Mouse (Mus musculus) ES-E14 (cell line): ENCODE measurements around the gene Gm47969. TPM values are rescaled to one million over a fixed set of nuclear protein-coding genes. Genes with fewer than 3 reads are reported as not detected.

Experiments
- DNase-seq: peaks from one replicate; pipeline ENCODE4 v3.0.0-alpha.2; 2013; ENCODE audit warnings: low read depth, low spot score
- H3K27ac ChIP-seq: 2 replicates; pipeline ENCODE4 v1.5.1; 2012; ENCODE audit warnings: low read depth, mild to moderate bottlenecking, low read length, moderate library complexity, mixed read lengths; ENCODE audit not compliant: poor library complexity, insufficient read depth, severe bottlenecking
- H3K36me3 ChIP-seq: 2 replicates; pipeline ENCODE4 v1.6.1; 2012; ENCODE audit warnings: mild to moderate bottlenecking, low read length, moderate library complexity, mixed read lengths; ENCODE audit not compliant: control insufficient read depth, poor library complexity, insufficient read depth, severe bottlenecking
- H3K4me1 ChIP-seq, 2 experiments: fragments of 150-350 bp in 1 of 2; sonication (generic) in 1 of 2; 2 replicates each; pipeline ENCODE4 v1.6.1; 2012; ENCODE audit warnings: low read length in 2 of 2, mild to moderate bottlenecking in 1 of 2, mixed read lengths in 1 of 2; ENCODE audit not compliant: control insufficient read depth in 2 of 2, insufficient read depth in 2 of 2, poor library complexity in 1 of 2
- H3K4me3 ChIP-seq, 2 experiments: fragments of 150-350 bp in 1 of 2; sonication (generic) in 1 of 2; 2 replicates each; pipeline ENCODE4 v1.5.1; 2012; ENCODE audit warnings: low read length in 2 of 2, low read depth in 1 of 2, mild to moderate bottlenecking in 1 of 2, mixed read lengths in 1 of 2; ENCODE audit not compliant: insufficient read depth in 1 of 2, poor library complexity in 1 of 2, severe bottlenecking in 1 of 2
- H3K9ac ChIP-seq: 2 replicates; pipeline ENCODE4 v1.6.1; 2012; ENCODE audit warnings: low read depth, mild to moderate bottlenecking, low read length, mixed read lengths; ENCODE audit not compliant: poor library complexity, insufficient read depth, severe bottlenecking
- H3K9me3 ChIP-seq: fragments of 150-350 bp; sonication (generic); 2 replicates; pipeline ENCODE4 v1.6.1; 2012; ENCODE audit warnings: low read depth, mild to moderate bottlenecking, low read length; ENCODE audit not compliant: control insufficient read depth, insufficient read depth
- CHD2 ChIP-seq: IDR thresholded peaks from 2 replicates; pipeline ENCODE4 v1.6.1; 2014; ENCODE audit warnings: mild to moderate bottlenecking, low read depth, low read length, inconsistent platforms
- HCFC1 ChIP-seq: IDR thresholded peaks from 2 replicates; pipeline ENCODE4 v1.6.1; 2012; ENCODE audit warnings: low read length, inconsistent platforms, borderline replicate concordance; ENCODE audit not compliant: insufficient read depth
- MAFK ChIP-seq: IDR thresholded peaks from 2 replicates; pipeline ENCODE4 v1.6.1; 2014; ENCODE audit warnings: mild to moderate bottlenecking, low read depth, low read length, inconsistent platforms; ENCODE audit not compliant: insufficient read depth
- ZC3H11A ChIP-seq: IDR thresholded peaks from 2 replicates; pipeline ENCODE4 v1.6.1; 2012; ENCODE audit warnings: low read depth, mild to moderate bottlenecking, inconsistent platforms, low read length, borderline replicate concordance
- ZNF384 ChIP-seq: IDR thresholded peaks from 2 replicates; pipeline ENCODE4 v1.6.1; 2012; ENCODE audit warnings: low read depth, low read length, inconsistent platforms
- in situ Hi-C, 2 experiments: fragments of 600-800 bp; cut with MboI; formaldehyde crosslinking; loops; one replicate each; pipeline ENCODE4 v1.15.1; 2025; ENCODE audit warnings: low sequenced_read_pairs in 2 of 2, inconsistent platforms in 1 of 2; ENCODE audit not compliant: unreplicated experiment in 2 of 2
- total RNA-seq: library from RNA; depleted of rRNA; stranded (reverse); fragments of 300-350 nt; gene quantifications from 2 replicates; pipeline ENCODE4 v1.2.3, GENCODE M21; 2012

The Gm47969 gene
- total RNA-seq, 1 experiment = 0.22 TPM

GRCm38 (mm10) chr1:83067205-83067604 is 22.5 kb downstream of the Gm47969 start:
- TF ChIP-seq ZNF384 = no peak
- no peak for TF ChIP-seq MAFK
- no peak for TF ChIP-seq CHD2
- TF ChIP-seq ZC3H11A = no peak
- TF ChIP-seq HCFC1 = no peak
- no peak overlapping the region for H3K9ac ChIP-seq
- H3K9me3 ChIP-seq = no peaks in the 10 kb centered on the region
- H3K27ac ChIP-seq = no peak overlapping the region
- H3K4me1 ChIP-seq = no peaks in the 10 kb centered on the region
- no peak for DNase-seq
- H3K4me3 ChIP-seq = no peak overlapping the region
- no peaks in the 10 kb centered on the region for H3K36me3 ChIP-seq
- in situ Hi-C loops = no loop called here

- in situ Hi-C loops = no loop called here
- no peak for DNase-seq
- Histone ChIP-seq H3K4me3 (no peak overlapping the region), H3K4me1 (no peaks in the 10 kb centered on the region), H3K27ac (no peak overlapping the region), H3K9ac (no peak overlapping the region), H3K9me3 (no peaks in the 10 kb centered on the region), H3K36me3 (no peaks in the 10 kb centered on the region)
- TF ChIP-seq ZC3H11A = no peak
- TF ChIP-seq ZNF384 = no peak
- TF ChIP-seq CHD2 = no peak
- no peak for TF ChIP-seq MAFK
- TF ChIP-seq HCFC1 = no peak
Observed at GRCm38 (mm10) chr1:83075526-83076189, 30.9 kb downstream of the Gm47969 start.

GRCm38 (mm10) chr1:83076190-83076917 is 31.6 kb downstream of the Gm47969 start:
- no peak overlapping the region for H3K27ac ChIP-seq
- peak; percentile 59 for DNase-seq
- TF ChIP-seq ZC3H11A (peak; percentile 70; the same call in 1 of the 2 replicates), ZNF384 (no peak), CHD2 (no peak), HCFC1 (no peak), MAFK (no peak)
- no peaks in the 10 kb centered on the region for H3K9me3 ChIP-seq
- no peaks in the 10 kb centered on the region for H3K4me1 ChIP-seq
- in situ Hi-C loops = no loop called here
- no peak overlapping the region for H3K9ac ChIP-seq
- no peaks in the 10 kb centered on the region for H3K36me3 ChIP-seq
- no peak overlapping the region for H3K4me3 ChIP-seq

GRCm38 (mm10) chr1:83077016-83077415 is 32.3 kb downstream of the Gm47969 start:
- Histone ChIP-seq H3K4me1 (no peaks in the 10 kb centered on the region), H3K36me3 (no peaks in the 10 kb centered on the region), H3K9me3 (no peaks in the 10 kb centered on the region), H3K27ac (no peak overlapping the region), H3K4me3 (no peak overlapping the region), H3K9ac (no peak overlapping the region)
- in situ Hi-C loops = no loop called here
- TF ChIP-seq HCFC1 (no peak), MAFK (no peak), CHD2 (no peak), ZNF384 (no peak)
- no peak for DNase-seq

- no peak overlapping the region for H3K4me3 ChIP-seq
- no peak for TF ChIP-seq MAFK
- no peak for TF ChIP-seq HCFC1
- no peak for TF ChIP-seq ZC3H11A
- TF ChIP-seq CHD2 = no peak
- TF ChIP-seq ZNF384 = no peak
- no peak for DNase-seq
- no peaks in the 10 kb centered on the region for H3K36me3 ChIP-seq
- no peaks in the 10 kb centered on the region for H3K9me3 ChIP-seq
- H3K4me1 ChIP-seq = no peaks in the 10 kb centered on the region
- H3K27ac ChIP-seq = no peak overlapping the region
- in situ Hi-C loops = no loop called here
- H3K9ac ChIP-seq = no peak overlapping the region
Observed at GRCm38 (mm10) chr1:83084790-83085189, 40.1 kb downstream of the Gm47969 start.
